Mouse (Mus musculus): ENCODE data around the gene Slc38a6. TPM values are rescaled to one million over a fixed set of nuclear protein-coding genes. Genes with fewer than 3 reads are reported as not detected.

Slc38a6 gene
- polyA plus RNA-seq, 1 experiment from 2014 or later, result 4.5 TPM

DNA sequence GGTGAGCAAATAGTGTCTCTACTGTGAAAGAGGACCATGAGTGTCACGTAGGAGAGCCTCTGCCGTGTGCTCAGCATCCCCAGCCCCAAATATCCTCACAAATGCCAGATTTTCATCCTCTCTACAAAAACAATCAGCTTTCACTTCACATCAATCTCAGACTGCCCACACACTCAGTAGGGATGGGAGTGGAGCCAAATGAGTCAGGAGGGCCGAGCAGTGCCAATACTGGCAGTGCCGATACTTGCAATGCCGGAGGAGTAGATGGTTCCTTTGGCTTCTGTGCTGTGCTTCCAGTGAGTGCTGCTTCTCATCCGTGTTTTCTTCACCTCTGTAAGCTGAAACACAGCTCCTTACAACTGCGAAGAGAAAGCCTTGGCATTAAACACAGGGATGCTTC, 84.6 kb downstream of the Slc38a6 start:
- no peaks in the 10 kb centered on the region for H3K36me3 ChIP-seq
- no peak for ATAC-seq (ENCODE audit: insufficient number of reproducible peaks, low FRiP score)
- WGBS, result 72% methylated on average over 7 of the region's 7 CpGs
- H3K27me3 ChIP-seq (replicated peaks), result no peaks in the 10 kb centered on the region
- H3K9me3 ChIP-seq (replicated peaks), result no peaks in the 10 kb centered on the region
- peaks cover 16% of the 10 kb centered on the region for H3K4me1 ChIP-seq (replicated peaks)
- no peak overlapping the region for H3K27ac ChIP-seq (ENCODE audit: poor library complexity, severe bottlenecking)
- no peak overlapping the region for H3K4me2 ChIP-seq
- H3K9ac ChIP-seq, result no peak overlapping the region
- no peak overlapping the region for H3K4me3 ChIP-seq

- Histone ChIP-seq H3K9ac (no peak overlapping the region), H3K36me3 (no peaks in the 10 kb centered on the region), H3K27ac (ENCODE audit: poor library complexity, severe bottlenecking) (no peak overlapping the region), H3K4me2 (no peak overlapping the region), H3K4me3 (no peak overlapping the region), H3K27me3 (replicated peaks) (no peaks in the 10 kb centered on the region), H3K9me3 (replicated peaks) (no peaks in the 10 kb centered on the region), H3K4me1 (replicated peaks) (peaks cover 25% of the 10 kb centered on the region)
- ATAC-seq (ENCODE audit: insufficient number of reproducible peaks, low FRiP score), result no peak
- WGBS, result 83% methylated on average over 5 of the region's 5 CpGs
Observed at GRCm38 (mm10) chr12:73378026-73378425, 91.4 kb downstream of the Slc38a6 start.

- no peaks in the 10 kb centered on the region for H3K36me3 ChIP-seq
- H3K4me2 ChIP-seq, result no peak overlapping the region
- H3K27ac ChIP-seq (ENCODE audit: poor library complexity, severe bottlenecking), result no peak overlapping the region
- no peak overlapping the region for H3K4me3 ChIP-seq
- ATAC-seq (ENCODE audit: insufficient number of reproducible peaks, low FRiP score), result no peak
- H3K9me3 ChIP-seq (replicated peaks), result no peaks in the 10 kb centered on the region
- H3K9ac ChIP-seq, result no peak overlapping the region
- no peaks in the 10 kb centered on the region for H3K27me3 ChIP-seq (replicated peaks)
- 88% methylated on average over 13 of the region's 13 CpGs for WGBS
- peaks cover 33% of the 10 kb centered on the region for H3K4me1 ChIP-seq (replicated peaks)
Observed at GRCm38 (mm10) chr12:73378724-73379355, 92.3 kb downstream of the Slc38a6 start.

GRCm38 (mm10) chr12:73380686-73381360, 94.2 kb downstream of the Slc38a6 start:
- peaks cover 49% of the 10 kb centered on the region for H3K4me1 ChIP-seq (replicated peaks)
- no peak overlapping the region for H3K9ac ChIP-seq

DNA sequence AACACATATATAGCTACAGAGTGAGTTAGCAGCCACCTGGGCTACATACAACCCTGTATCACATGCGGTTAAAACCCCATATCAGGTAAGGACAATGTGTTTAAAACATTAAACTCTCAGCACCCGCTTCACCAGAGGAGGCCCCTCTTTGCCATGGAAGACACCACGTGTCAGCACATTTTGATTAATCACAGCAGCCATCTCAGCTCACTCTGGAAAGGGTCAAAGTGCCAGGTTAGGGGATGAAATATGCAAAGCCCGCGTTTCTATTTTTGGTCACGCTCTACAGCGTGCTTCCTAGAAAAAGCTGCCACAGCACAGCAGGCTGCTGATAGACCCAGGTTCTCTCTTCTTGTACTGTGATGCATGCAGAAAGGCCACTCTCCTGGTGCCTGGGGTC, 94.9 kb downstream of the Slc38a6 start:
- Histone ChIP-seq H3K27me3 (replicated peaks) (no peaks in the 10 kb centered on the region), H3K4me3 (no peak overlapping the region), H3K27ac (ENCODE audit: poor library complexity, severe bottlenecking) (peak overlapping the region; percentile 80), H3K9me3 (replicated peaks) (no peaks in the 10 kb centered on the region), H3K4me1 (replicated peaks) (peaks cover 49% of the 10 kb centered on the region), H3K4me2 (0 out of 2 replicates have a peak overlapping the region, but pooled peaks have one; percentile 23), H3K9ac (no peak overlapping the region), H3K36me3 (no peaks in the 10 kb centered on the region)
- 0 out of 2 replicates have a peak, but pooled peaks have one; percentile 33 for ATAC-seq (ENCODE audit: insufficient number of reproducible peaks, low FRiP score)
- WGBS, result 29% methylated on average over 7 of the region's 7 CpGs

More at GRCm38 (mm10) chr12:73380686-73381360, 94.2 kb downstream of the Slc38a6 start:
- H3K27ac ChIP-seq (ENCODE audit: poor library complexity, severe bottlenecking), result peak overlapping the region; percentile 80
- no peak for ATAC-seq (ENCODE audit: insufficient number of reproducible peaks, low FRiP score)
- H3K4me2 ChIP-seq, result no peak overlapping the region
- H3K36me3 ChIP-seq, result no peaks in the 10 kb centered on the region
- H3K4me3 ChIP-seq, result no peak overlapping the region
- no peaks in the 10 kb centered on the region for H3K9me3 ChIP-seq (replicated peaks)
- H3K27me3 ChIP-seq (replicated peaks), result no peaks in the 10 kb centered on the region
- 71% methylated on average over 8 of the region's 8 CpGs for WGBS

DNA sequence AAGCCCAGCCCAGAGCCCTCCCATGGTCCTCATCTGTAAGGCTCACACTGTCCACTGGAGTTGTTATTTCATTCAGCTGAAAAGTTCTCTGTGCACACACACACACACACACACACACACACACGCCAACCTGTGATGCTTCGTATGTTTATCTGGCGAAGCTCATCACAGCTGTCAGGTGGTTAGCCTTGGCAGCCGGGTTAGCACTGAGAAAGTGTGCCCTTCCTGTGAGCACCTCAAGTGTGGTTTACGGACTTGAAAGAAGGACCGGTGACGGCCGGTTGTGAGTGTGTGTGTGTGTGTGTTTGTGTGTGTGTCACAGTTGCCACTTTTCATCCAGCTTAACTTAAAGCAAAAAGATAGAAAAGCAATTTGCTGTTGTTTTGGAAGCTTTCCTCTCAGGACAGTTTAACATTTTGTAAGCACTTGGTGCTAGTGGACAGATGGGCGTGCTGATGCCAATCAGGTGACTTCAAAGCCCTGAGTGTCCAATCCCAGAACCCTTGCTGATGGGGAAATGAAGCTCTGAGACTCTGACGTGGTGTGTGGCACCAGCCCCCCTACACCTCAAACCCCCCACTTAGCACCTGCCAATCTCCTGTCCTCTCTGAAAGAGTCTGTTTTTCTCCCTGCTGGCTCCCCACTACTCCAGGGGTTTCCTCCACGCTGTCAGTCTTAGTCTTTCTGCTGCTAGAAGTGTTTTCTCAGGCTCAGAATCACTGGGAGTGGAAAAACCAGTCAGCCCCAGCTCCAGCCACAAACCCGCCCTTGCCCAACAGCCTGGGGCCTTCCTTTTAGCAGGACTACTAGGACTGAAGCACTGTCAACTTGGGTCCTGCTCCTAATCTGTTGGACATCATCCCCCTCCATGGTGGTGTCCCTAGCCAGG, 96.0 kb downstream of the Slc38a6 start:
- no peak for ATAC-seq (ENCODE audit: insufficient number of reproducible peaks, low FRiP score)
- peaks cover 49% of the 10 kb centered on the region for H3K4me1 ChIP-seq (replicated peaks)
- WGBS, result 64% methylated on average over 12 of the region's 12 CpGs

GRCm38 (mm10) chr12:73383179-73383510, 96.6 kb downstream of the Slc38a6 start:
- H3K4me3 ChIP-seq, result no peak overlapping the region
- H3K4me2 ChIP-seq, result no peak overlapping the region
- no peak for ATAC-seq (ENCODE audit: insufficient number of reproducible peaks, low FRiP score)
- 42% methylated on average over 5 of the region's 5 CpGs for WGBS
- H3K27ac ChIP-seq (ENCODE audit: poor library complexity, severe bottlenecking), result peak overlapping the region; percentile 63
- peaks cover 49% of the 10 kb centered on the region for H3K4me1 ChIP-seq (replicated peaks)
- no peak overlapping the region for H3K9ac ChIP-seq
- H3K36me3 ChIP-seq, result no peaks in the 10 kb centered on the region
- H3K27me3 ChIP-seq (replicated peaks), result no peaks in the 10 kb centered on the region
- no peaks in the 10 kb centered on the region for H3K9me3 ChIP-seq (replicated peaks)

More for the DNA sequence above, 96.0 kb downstream of the Slc38a6 start:
- Histone ChIP-seq H3K4me3 (no peak overlapping the region), H3K27me3 (replicated peaks) (no peaks in the 10 kb centered on the region), H3K9me3 (replicated peaks) (no peaks in the 10 kb centered on the region), H3K36me3 (no peaks in the 10 kb centered on the region), H3K27ac (ENCODE audit: poor library complexity, severe bottlenecking) (peak overlapping the region; percentile 63), H3K9ac (no peak overlapping the region), H3K4me2 (no peak overlapping the region)

GRCm38 (mm10) chr12:73383861-73384260, 97.3 kb downstream of the Slc38a6 start:
- Histone ChIP-seq H3K27me3 (replicated peaks) (no peaks in the 10 kb centered on the region), H3K27ac (ENCODE audit: poor library complexity, severe bottlenecking) (peak overlapping the region; percentile 63), H3K36me3 (no peaks in the 10 kb centered on the region), H3K4me3 (no peak overlapping the region), H3K9me3 (replicated peaks) (no peaks in the 10 kb centered on the region), H3K4me1 (replicated peaks) (peaks cover 49% of the 10 kb centered on the region), H3K9ac (no peak overlapping the region), H3K4me2 (no peak overlapping the region)
- no peak for ATAC-seq (ENCODE audit: insufficient number of reproducible peaks, low FRiP score)
- 56% methylated on average over 3 of the region's 3 CpGs for WGBS

GRCm38 (mm10) chr12:73384747-73385146, 98.2 kb downstream of the Slc38a6 start:
- Histone ChIP-seq H3K9ac (no peak overlapping the region), H3K27ac (ENCODE audit: poor library complexity, severe bottlenecking) (no peak overlapping the region), H3K36me3 (no peaks in the 10 kb centered on the region), H3K4me1 (replicated peaks) (peaks cover 56% of the 10 kb centered on the region), H3K9me3 (replicated peaks) (no peaks in the 10 kb centered on the region), H3K4me2 (no peak overlapping the region), H3K4me3 (no peak overlapping the region), H3K27me3 (replicated peaks) (no peaks in the 10 kb centered on the region)
- WGBS, result 34% methylated on average over 6 of the region's 6 CpGs
- no peak for ATAC-seq (ENCODE audit: insufficient number of reproducible peaks, low FRiP score)

DNA sequence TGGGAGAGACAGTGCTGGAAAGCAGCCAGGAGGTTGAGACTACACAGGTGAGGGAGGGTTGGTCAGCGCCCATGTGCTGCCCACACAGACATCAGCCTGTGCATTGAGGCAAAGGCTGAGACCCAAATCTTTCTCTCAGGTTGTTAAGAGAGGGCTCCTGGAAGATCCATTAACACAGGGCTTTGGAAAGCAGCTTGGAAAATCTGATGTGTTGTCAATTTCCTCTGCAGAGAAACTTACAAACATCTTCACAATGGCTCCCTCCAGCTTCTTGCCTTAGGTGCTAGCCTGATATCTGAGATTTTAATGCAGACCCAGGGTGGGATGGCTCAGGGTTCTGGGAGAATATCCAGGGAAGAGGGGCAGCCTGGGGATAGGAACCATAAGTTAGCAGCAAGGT, 105.9 kb downstream of the Slc38a6 start:
- Histone ChIP-seq H3K4me3 (no peak overlapping the region), H3K27me3 (replicated peaks) (no peaks in the 10 kb centered on the region), H3K9me3 (replicated peaks) (no peaks in the 10 kb centered on the region), H3K4me1 (replicated peaks) (peaks cover 35% of the 10 kb centered on the region), H3K27ac (ENCODE audit: poor library complexity, severe bottlenecking) (no peak overlapping the region), H3K9ac (no peak overlapping the region), H3K4me2 (no peak overlapping the region), H3K36me3 (no peaks in the 10 kb centered on the region)
- WGBS, result 79% methylated on average over 1 of the region's 1 CpGs
- ATAC-seq (ENCODE audit: insufficient number of reproducible peaks, low FRiP score), result no peak

DNA sequence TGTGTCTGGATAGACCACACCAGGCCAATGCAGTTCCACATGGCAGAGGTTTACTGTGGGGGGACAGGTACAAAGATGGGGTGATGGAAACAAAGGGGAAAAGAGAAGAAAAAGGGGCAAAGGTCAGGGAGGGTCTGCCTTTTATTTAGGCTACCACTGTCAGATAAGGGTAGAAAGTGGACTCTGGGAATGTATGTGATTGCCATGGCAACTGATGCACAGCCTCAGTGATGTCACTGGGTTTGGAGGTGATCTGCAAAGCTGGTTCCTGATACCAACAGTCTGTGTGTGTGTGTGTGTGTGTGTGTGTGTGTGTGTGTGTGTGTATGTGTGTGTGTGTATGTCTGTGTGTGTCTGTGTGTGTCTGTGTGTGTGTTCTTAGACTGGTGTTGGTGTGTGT, 106.4 kb downstream of the Slc38a6 start:
- Histone ChIP-seq H3K27me3 (replicated peaks) (no peaks in the 10 kb centered on the region), H3K27ac (ENCODE audit: poor library complexity, severe bottlenecking) (no peak overlapping the region), H3K4me2 (no peak overlapping the region), H3K9me3 (replicated peaks) (no peaks in the 10 kb centered on the region), H3K4me1 (replicated peaks) (peaks cover 35% of the 10 kb centered on the region), H3K9ac (no peak overlapping the region), H3K4me3 (no peak overlapping the region), H3K36me3 (no peaks in the 10 kb centered on the region)
- no peak for ATAC-seq (ENCODE audit: insufficient number of reproducible peaks, low FRiP score)

Data from heart, embryonic 12.5 days (tissue).